Mouse (Mus musculus): ENCODE measurements around the gene Slc1a7.

DNA sequence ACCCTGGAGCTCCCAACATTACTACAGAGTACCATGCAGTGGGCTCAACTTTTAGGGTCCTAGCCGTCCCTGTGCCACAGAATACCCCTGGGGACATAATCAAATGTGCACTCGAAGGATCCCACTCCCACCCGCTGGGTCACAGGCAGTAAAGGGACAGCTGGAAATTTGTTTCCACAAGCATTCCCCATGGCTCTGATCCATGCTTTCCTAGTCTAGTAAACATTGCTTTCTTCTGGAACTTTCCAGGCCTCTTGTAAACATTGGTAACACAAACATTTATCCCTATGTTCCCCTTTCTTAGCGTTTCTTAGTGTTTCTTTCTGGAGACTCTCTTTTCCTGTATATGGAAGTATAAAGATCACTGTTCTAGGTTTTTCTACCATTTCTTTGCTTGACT is 18.2 kb upstream of the Slc1a7 start:
- no peak for TF ChIP-seq CTCF (IDR thresholded peaks at IDR 0.05; ENCODE audit: low read depth)
- TF ChIP-seq EP300 (IDR thresholded peaks at IDR 0.05; ENCODE audit: low read depth), result no peak
